Mouse (Mus musculus) CD4-positive, CD25-positive, alpha-beta regulatory T cell, adult 4 months (primary cell): ENCODE data around the gene Dennd5a. TPM values are rescaled to one million over a fixed set of nuclear protein-coding genes. Genes with fewer than 3 reads are reported as not detected.

Source experiments
- ATAC-seq: one replicate; pipeline ENCODE4 v1.8.0; 2017
- polyA plus RNA-seq, 2 experiments: library from polyadenylated mRNA; unstranded; fragments of 100-300 nt; shearing (Covaris generic); gene quantifications; one replicate each; pipeline ENCODE4 v1.2.1; 2017

Gene Dennd5a
- polyA plus RNA-seq, 2 experiments from 2014 or later: 23.4 to 27.6 TPM

- no peak for ATAC-seq
These were observed 81.1 kb downstream of the Dennd5a start for GRCm38 (mm10) chr7:109879158-109879557.

DNA sequence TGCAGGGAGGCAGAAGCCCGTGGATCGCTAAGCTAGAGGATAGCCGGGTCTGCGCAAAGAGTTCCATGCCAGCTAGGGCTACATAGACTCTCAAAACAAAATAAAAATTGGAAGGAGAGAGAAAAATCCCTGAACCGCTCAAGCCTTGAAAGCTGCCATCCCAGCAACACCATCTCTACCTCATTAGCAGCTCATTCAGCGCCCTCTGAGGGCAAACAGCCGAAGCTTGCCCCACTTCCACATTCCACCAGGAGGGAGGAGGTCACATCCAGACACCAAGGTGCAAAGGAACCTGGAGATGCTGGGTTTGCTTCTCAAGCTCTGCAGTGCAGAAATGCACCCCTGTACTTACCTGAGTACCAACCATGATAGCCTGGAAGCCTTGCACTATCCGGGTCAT, 84.2 kb downstream of the Dennd5a start:
- ATAC-seq: no peak

DNA sequence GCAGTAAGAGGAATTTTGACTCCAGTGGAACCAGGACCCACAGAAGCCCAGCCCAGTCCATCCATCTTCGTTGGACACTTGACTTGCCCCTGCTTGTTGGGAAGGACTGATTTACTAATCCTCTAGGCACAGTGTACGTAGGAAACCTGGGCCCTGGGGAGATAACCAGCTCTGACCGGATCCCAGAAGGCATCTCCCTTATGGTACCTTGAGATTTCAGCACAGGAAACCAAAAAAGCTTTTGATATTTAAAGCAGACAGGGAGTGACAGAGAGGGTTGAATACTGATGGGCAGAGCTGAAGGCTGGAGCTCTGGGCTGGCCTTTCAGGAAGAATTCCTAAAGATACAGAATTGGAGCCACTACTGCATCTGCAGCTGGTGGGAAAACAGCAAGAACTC, 84.7 kb downstream of the Dennd5a start:
- ATAC-seq: no peak

GRCm38 (mm10) chr7:109875033-109875432, 85.2 kb downstream of the Dennd5a start:
- ATAC-seq: no peak

DNA sequence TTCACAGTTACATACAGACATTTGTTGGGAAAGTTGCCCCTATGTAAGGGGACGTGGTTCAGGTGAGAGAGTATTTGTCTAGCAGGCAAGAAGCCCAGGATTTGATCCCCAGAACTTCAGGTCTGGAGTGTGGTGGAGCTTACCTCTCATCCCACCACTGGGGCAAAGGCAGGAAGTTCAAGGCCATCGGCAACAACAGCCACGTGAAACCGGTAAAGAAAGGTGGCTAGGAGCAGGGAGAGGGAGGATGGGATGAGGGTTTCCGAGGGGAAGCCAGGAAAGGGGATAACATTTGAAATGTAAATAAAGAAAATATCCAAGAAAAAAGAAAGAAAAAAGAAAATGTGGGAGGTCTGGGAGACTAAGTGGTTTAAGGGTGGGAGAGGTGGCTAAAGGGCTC, 87.1 kb downstream of the Dennd5a start:
- no peak for ATAC-seq

GRCm38 (mm10) chr7:109871232-109871631, 89.0 kb downstream of the Dennd5a start:
- ATAC-seq: no peak

DNA sequence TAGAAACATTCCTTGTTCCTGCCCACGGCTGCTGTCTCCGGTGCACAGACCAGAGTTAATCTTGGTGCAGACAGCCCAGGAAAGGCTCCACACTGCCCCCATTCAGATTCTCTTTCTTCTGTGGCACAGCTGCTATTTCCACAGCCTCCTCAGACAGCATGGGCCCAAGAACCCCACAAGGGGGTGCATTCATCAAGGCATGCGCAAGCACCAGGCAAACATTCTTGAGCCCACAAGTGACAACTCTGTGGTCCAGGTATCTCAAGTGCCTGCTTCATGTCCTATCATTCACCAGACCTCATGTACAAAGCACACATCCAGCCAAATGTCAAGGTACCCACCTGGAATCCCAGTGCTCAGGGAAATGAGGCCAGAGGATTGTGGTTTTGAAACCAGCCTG, 91.8 kb downstream of the Dennd5a start:
- ATAC-seq: no peak

- ATAC-seq: no peak
These were observed 93.6 kb downstream of the Dennd5a start for GRCm38 (mm10) chr7:109866643-109867042.

DNA sequence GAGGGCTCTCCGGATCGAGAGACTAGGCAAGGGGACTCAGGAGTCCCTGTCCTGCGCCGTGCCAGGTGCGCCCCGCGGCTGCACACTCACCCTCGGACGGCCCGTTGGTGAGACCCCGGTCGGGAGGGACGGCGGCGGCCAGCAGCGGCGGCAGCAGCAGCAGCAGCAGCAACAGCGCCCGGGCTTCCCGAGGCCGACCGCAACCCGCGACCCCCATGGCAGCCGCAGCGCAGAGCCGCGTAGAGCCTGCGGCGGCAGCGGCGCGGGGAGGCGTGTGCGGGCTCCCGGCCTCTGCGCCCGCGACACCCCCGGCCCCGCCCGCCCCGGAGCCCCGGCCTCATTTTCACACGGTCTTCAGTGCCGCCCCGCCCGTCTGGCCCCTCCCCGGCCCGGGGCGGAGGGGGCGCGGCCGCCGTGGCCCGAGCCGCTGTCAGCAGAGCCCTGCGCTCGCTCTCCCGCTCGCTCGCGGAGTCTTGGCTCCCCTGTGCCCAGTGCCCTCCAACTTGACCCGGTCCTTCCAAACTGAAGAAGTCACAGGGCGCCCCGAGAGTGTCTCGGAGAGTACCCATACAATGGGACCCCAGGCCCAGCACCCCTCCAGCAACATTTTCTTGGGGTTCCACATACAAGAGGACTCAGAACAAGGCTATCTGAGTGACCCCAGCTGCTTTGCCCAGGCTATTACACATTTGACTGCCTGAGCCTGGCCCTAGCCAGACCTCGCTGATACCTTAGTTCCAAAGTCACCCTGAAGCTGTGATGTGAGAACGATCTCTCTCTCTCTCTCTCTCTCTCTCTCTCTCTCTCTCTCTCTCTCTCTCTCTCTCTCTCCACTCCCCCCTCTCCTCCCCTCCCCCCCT, 94.7 kb downstream of the Dennd5a start, which contains the start of gene Scube2:
Scube2 (minus strand) TSS at position 310 of the 860 bp plus-strand sequence.
- ATAC-seq: no peak

- ATAC-seq: no peak
These were observed 96.7 kb downstream of the Dennd5a start for GRCm38 (mm10) chr7:109863561-109863960.

DNA sequence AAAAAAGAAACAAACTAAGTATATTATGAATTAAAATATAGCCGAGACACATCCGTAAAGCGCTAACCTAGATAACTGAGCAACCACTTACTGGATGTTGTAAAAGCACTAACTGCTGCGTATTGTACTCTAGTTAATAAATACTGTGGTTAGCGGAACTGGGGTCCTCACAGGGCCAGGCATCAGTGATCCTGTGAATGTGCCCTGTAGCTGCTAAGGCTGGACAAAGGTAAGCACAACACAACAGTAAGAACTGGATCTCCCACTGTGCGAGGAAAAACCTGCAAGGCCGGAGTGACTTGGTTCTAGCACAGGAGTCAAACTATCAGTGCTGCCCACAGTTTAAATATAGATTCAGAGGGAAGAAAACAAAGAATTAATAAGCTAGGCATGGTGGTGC, 100.1 kb downstream of the Dennd5a start:
- no peak for ATAC-seq

DNA sequence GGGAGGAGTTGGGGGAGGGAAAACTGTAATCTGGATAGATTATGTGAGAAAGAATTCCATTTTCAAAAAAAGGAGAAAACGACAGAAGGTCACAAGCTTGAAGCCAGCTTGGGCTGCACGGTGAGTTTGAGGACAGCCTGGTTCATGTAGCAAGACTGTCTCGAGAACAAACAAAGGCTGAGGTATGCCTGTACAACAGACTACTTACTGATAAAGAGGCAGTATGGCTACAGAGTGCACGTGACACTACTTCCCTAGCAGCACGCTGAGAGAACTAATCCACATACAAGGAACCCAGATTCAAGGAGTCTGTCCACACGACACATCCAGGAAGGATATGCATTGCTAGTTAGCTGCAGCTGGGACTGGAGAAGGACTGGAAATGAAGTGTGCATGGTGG, 100.9 kb downstream of the Dennd5a start:
- no peak for ATAC-seq

GRCm38 (mm10) chr7:109852752-109853212, 107.5 kb downstream of the Dennd5a start:
- ATAC-seq: no peak

DNA sequence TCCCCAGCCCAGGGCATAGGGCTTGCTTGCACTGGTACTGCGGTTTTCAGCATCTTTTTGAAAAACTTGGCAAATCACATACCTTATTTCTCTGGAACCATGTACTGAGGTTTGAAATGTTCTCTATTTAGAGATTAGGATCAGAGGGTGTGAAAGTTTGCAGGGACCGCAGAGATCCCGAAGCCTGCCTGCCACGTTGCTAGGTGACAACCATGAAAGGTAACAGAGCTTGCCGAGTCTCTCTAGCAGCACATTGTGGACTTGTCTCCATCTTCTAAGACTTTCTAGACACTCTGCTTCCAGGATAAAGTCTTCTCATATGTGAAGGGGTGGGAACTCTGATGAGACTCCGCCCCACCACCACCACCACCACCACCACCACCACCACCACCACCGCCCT, 108.3 kb downstream of the Dennd5a start:
- ATAC-seq: no peak

DNA sequence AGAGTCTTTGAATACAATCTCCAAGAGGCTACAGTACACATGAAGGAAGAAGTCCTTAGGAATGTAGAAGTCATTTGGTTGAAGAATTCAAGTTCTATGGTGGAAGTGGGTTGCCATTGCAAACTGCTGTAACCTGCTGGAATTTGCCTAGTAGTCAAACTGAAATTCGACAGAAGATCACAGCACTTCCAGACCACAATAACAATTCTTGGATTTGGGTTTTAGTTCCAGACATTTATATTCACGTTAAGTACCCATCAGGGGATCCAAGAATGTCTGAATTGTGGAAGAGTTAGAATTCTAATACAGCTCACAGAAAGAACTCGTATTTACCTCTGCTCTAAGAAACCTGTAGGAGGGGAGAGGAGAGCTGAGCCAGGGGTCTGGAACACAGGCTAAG, 109.7 kb downstream of the Dennd5a start:
- ATAC-seq: no peak

GRCm38 (mm10) chr7:109849750-109850434, 110.4 kb downstream of the Dennd5a start:
- ATAC-seq: no peak

GRCm38 (mm10) chr7:109848867-109849733, 111.2 kb downstream of the Dennd5a start:
- ATAC-seq: no peak

DNA sequence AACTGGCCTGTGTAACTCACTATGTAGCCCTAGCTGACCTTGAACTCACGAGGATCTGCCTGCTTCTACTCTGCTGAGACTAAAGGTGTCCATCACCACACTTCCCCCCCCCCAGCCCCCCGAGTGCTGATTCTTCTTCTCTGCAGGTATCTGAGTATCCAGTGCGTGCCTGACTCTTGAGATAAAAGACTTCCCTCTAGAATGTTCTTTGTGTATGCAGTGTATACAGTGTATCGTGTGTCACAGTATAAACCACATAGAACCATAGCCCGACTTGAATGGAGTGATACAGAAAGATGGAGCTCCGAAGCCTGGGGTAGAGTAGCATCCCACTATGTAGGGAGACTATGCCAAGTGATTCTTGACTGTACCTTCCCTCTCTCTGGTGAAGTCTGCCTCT, 116.2 kb downstream of the Dennd5a start:
- ATAC-seq: no peak
